Mouse (Mus musculus) kidney, embryonic 16.5 days (tissue): ENCODE measurements at regions not wholly inside any gene's neighbourhood (a gene's known extent, or its start where the extent isn't known, plus 50 kb on each side); places are given as distances from the start of the nearest gene placed in this dataset.

Experiments used
- ATAC-seq: fragments of 200-750 bp; cut with Nextera tagmentation; 2 replicates; pipeline ENCODE4 v1.8.0; 2017; ENCODE audit warnings: moderate TSS enrichment; ENCODE audit not compliant: low FRiP score, low TSS enrichment
- H3K27ac ChIP-seq: fragments of 300-500 bp; sonication (generic); 2 replicates; pipeline ENCODE4 v1.5.1; 2014; ENCODE audit warnings: low read length
- H3K27me3 ChIP-seq: fragments of 300-500 bp; sonication (generic); 2 replicates; pipeline ENCODE4 v1.6.1; 2014; ENCODE audit warnings: low read length, control low read depth, mixed read lengths; ENCODE audit not compliant: insufficient read depth
- H3K36me3 ChIP-seq: fragments of 300-500 bp; sonication (generic); 2 replicates; pipeline ENCODE4 v1.6.1; 2014; ENCODE audit warnings: low read length, control low read depth, mixed read lengths; ENCODE audit not compliant: insufficient read depth
- H3K4me1 ChIP-seq: fragments of 300-500 bp; sonication (generic); 2 replicates; pipeline ENCODE4 v1.6.1; 2014; ENCODE audit warnings: low read length, control low read depth, mixed read lengths; ENCODE audit not compliant: insufficient read depth
- H3K4me2 ChIP-seq: fragments of 300-500 bp; sonication (generic); replicated peaks from 2 replicates; pipeline ENCODE4 v1.6.1; 2014; ENCODE audit warnings: low read depth, low read length
- H3K4me3 ChIP-seq: fragments of 300-500 bp; sonication (generic); 2 replicates; pipeline ENCODE4 v1.5.1; 2014; ENCODE audit warnings: mild to moderate bottlenecking, low read length
- H3K9ac ChIP-seq: fragments of 300-500 bp; sonication (generic); replicated peaks from 2 replicates; pipeline ENCODE4 v1.6.1; 2014; ENCODE audit warnings: low read length
- H3K9me3 ChIP-seq: fragments of 300-500 bp; sonication (generic); 2 replicates; pipeline ENCODE4 v1.6.1; 2016; ENCODE audit warnings: low read length, control low read depth
- WGBS: fragments of 180-500 bp; shearing (Covaris S2); extraction: QIAGEN DNeasy Blood & Tissue Kit; methylation state at CpG from one replicate; pipeline ENCODE4 v1.1.7; 2014; 5-methylcytosine and 5-hydroxymethylcytosine counted together

DNA sequence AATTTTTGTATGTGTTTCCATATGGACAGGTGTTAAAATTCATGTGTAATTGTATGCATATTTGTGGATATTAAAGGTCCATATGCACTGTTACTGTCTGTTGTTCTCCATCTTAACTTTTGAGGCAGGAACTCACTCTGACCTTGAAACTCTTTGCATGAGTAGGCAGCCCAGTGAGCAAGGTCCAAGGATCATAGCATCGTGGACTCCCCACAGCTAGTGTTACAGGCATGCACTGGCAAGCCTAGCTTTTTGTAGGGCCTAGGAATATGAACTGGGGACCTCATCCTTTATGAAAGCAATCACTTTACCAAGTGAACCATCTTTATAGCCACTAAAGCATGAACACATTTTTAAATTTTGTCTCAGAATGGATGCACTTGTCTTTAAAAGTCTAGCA is 817.6 kb downstream of the Flrt2 start:
- H3K27ac ChIP-seq: no peak overlapping the region
- H3K4me1 ChIP-seq: no peaks in the 10 kb centered on the region
- H3K4me3 ChIP-seq: no peak overlapping the region
- no peaks in the 10 kb centered on the region for H3K36me3 ChIP-seq
- H3K27me3 ChIP-seq: no peaks in the 10 kb centered on the region
- no peak overlapping the region for H3K9ac ChIP-seq
- peak; percentile 88; the same call in 1 of the 2 replicates for ATAC-seq
- WGBS: 39% methylated on average over 1 of the region's 1 CpGs
- H3K9me3 ChIP-seq: no peaks in the 10 kb centered on the region
- H3K4me2 ChIP-seq: no peak overlapping the region

DNA sequence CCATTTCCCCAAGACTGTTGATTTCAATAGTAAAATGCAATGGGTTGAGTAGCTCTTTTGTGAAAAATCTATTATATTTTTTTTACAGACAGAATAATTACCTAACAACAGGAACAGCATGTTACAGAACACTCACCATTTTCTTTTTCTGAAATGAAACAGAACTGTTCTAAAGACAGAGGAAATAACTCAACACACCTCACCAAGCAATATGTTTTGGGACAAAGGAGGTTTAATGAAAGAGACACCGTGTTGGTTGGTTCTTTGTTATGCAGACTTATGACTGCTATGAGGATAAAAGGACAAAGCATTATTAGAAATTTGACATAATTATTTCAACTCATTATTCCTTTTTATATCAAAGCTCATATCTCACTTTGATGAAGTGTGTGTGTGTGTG is 866.8 kb downstream of the Flrt2 start:
- WGBS: 79% methylated on average over 1 of the region's 1 CpGs
- Histone ChIP-seq H3K9ac (no peak overlapping the region), H3K4me1 (no peaks in the 10 kb centered on the region), H3K36me3 (no peaks in the 10 kb centered on the region), H3K4me2 (no peak overlapping the region), H3K9me3 (no peaks in the 10 kb centered on the region), H3K27ac (no peak overlapping the region), H3K4me3 (no peak overlapping the region), H3K27me3 (no peaks in the 10 kb centered on the region)
- ATAC-seq: no peak

GRCm38 (mm10) chr12:96594845-96595244 is 902.8 kb downstream of the Flrt2 start:
- peak; percentile 54; the same call in 1 of the 2 replicates for ATAC-seq

GRCm38 (mm10) chr12:96615134-96615533 is 923.1 kb downstream of the Flrt2 start:
- 77% methylated on average over 2 of the region's 2 CpGs for WGBS
- no peak for ATAC-seq
- Histone ChIP-seq H3K4me3 (no peak overlapping the region), H3K27me3 (no peaks in the 10 kb centered on the region), H3K9ac (no peak overlapping the region), H3K27ac (no peak overlapping the region), H3K4me1 (no peaks in the 10 kb centered on the region), H3K9me3 (no peaks in the 10 kb centered on the region), H3K4me2 (no peak overlapping the region), H3K36me3 (no peaks in the 10 kb centered on the region)

More at GRCm38 (mm10) chr12:96594845-96595244, 902.8 kb downstream of the Flrt2 start:
- Histone ChIP-seq H3K9ac (no peak overlapping the region), H3K36me3 (no peaks in the 10 kb centered on the region), H3K9me3 (no peaks in the 10 kb centered on the region), H3K4me1 (no peaks in the 10 kb centered on the region), H3K27ac (no peak overlapping the region), H3K4me2 (no peak overlapping the region), H3K4me3 (no peak overlapping the region), H3K27me3 (no peaks in the 10 kb centered on the region)
- 32% methylated on average over 3 of the region's 3 CpGs for WGBS

DNA sequence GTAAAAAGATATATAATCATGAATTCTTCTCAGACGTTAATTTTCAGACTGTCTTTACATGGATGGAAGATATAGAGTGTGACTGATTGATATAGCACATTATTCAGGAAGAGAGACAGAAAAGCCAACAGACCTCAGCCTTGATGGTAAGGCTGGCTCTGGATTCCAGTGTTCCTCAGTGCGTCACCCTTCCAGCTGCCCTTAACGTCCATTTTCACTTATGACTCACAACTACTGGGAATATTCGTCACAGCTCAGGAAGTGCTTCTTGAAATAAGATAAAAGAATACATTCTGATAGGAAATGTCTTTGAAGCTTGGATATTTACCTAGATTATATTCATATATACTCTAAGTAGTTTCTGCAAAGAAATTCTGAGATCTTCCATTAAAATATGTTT is 923.8 kb downstream of the Flrt2 start:
- H3K4me2 ChIP-seq: no peak overlapping the region
- ATAC-seq: no peak
- H3K27ac ChIP-seq: no peak overlapping the region
- no peaks in the 10 kb centered on the region for H3K4me1 ChIP-seq
- H3K27me3 ChIP-seq: no peaks in the 10 kb centered on the region
- H3K36me3 ChIP-seq: no peaks in the 10 kb centered on the region
- no peak overlapping the region for H3K9ac ChIP-seq
- 83% methylated on average over 4 of the region's 4 CpGs for WGBS
- H3K9me3 ChIP-seq: no peaks in the 10 kb centered on the region
- no peak overlapping the region for H3K4me3 ChIP-seq

DNA sequence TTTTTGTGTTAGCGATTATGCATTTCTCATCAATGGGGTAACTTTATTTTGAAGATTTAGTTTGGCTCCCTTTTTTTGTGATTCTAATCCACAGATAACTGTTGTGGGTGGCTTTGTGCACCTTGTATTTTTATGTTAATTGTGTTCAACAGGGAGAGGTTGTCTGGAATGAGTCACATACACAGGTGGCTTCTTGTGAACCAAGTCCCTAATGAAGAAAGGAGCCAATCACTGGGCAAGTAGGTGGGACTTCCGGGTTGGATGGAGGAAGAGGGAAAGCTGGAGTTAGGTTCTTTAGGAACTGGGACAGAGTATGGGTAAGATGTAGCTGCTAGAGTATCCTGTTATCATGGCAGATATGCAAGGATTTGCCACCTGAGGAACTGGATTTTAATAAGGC is 925.2 kb downstream of the Flrt2 start:
- H3K27me3 ChIP-seq: no peaks in the 10 kb centered on the region
- ATAC-seq: no peak
- 93% methylated on average over 2 of the region's 2 CpGs for WGBS
- H3K27ac ChIP-seq: no peak overlapping the region
- H3K36me3 ChIP-seq: no peaks in the 10 kb centered on the region
- no peak overlapping the region for H3K4me3 ChIP-seq
- H3K4me1 ChIP-seq: no peaks in the 10 kb centered on the region
- no peaks in the 10 kb centered on the region for H3K9me3 ChIP-seq
- no peak overlapping the region for H3K9ac ChIP-seq
- H3K4me2 ChIP-seq: no peak overlapping the region
